Mouse (Mus musculus): ENCODE results near the gene Fgl2.

Gene Fgl2

GRCm38 (mm10) chr5:21384252-21384960, 12.0 kb downstream of the Fgl2 start:
- DNase-seq (ENCODE audit: low spot score) = no peak

GRCm38 (mm10) chr5:21384976-21385375, 12.5 kb downstream of the Fgl2 start:
- DNase-seq (ENCODE audit: low spot score) = no peak

GRCm38 (mm10) chr5:21386432-21386831, 14.0 kb downstream of the Fgl2 start:
- DNase-seq (ENCODE audit: low spot score) = no peak

- DNase-seq (ENCODE audit: low spot score) = no peak
These were observed 14.9 kb downstream of the Fgl2 start for GRCm38 (mm10) chr5:21387340-21387739.

GRCm38 (mm10) chr5:21388855-21389254, 16.4 kb downstream of the Fgl2 start:
- no peak for DNase-seq (ENCODE audit: low spot score)

- no peak for DNase-seq (ENCODE audit: low spot score)
These were observed 19.4 kb downstream of the Fgl2 start for GRCm38 (mm10) chr5:21391616-21392384.

- DNase-seq (ENCODE audit: low spot score) = no peak
These were observed 22.1 kb downstream of the Fgl2 start for GRCm38 (mm10) chr5:21394562-21394961.

GRCm38 (mm10) chr5:21395205-21395840, 22.9 kb downstream of the Fgl2 start:
- DNase-seq (ENCODE audit: low spot score) = no peak

- DNase-seq (ENCODE audit: low spot score) = no peak
These were observed 38.8 kb downstream of the Fgl2 start for GRCm38 (mm10) chr5:21411261-21411666.

- no peak for DNase-seq (ENCODE audit: low spot score)
These were observed 39.6 kb downstream of the Fgl2 start for GRCm38 (mm10) chr5:21412056-21412455.

GRCm38 (mm10) chr5:21413322-21413721, 40.9 kb downstream of the Fgl2 start:
- DNase-seq (ENCODE audit: low spot score) = no peak

GRCm38 (mm10) chr5:21414116-21414820, 41.8 kb downstream of the Fgl2 start:
- no peak for DNase-seq (ENCODE audit: low spot score)

- no peak for DNase-seq (ENCODE audit: low spot score)
These were observed 46.2 kb downstream of the Fgl2 start for GRCm38 (mm10) chr5:21418613-21419012.

- no peak for DNase-seq (ENCODE audit: low spot score)
These were observed 48.2 kb downstream of the Fgl2 start for GRCm38 (mm10) chr5:21420609-21421008.

- peak; percentile 96 for DNase-seq (ENCODE audit: low spot score)
These were observed 52.5 kb downstream of the Fgl2 start, which contains the start of the genes Ccdc146 and Fam185a for GRCm38 (mm10) chr5:21424614-21425602. Gene Ccdc146, minus strand, starts transcription at chr5:21424677. Gene Fam185a, plus strand, starts transcription at chr5:21424958.

- no peak for DNase-seq (ENCODE audit: low spot score)
These were observed 54.2 kb downstream of the Fgl2 start for GRCm38 (mm10) chr5:21426666-21427065.

Measured in testis, postnatal 14 days (tissue).